Mouse (Mus musculus): ENCODE measurements around the gene Slc6a9.

DNA sequence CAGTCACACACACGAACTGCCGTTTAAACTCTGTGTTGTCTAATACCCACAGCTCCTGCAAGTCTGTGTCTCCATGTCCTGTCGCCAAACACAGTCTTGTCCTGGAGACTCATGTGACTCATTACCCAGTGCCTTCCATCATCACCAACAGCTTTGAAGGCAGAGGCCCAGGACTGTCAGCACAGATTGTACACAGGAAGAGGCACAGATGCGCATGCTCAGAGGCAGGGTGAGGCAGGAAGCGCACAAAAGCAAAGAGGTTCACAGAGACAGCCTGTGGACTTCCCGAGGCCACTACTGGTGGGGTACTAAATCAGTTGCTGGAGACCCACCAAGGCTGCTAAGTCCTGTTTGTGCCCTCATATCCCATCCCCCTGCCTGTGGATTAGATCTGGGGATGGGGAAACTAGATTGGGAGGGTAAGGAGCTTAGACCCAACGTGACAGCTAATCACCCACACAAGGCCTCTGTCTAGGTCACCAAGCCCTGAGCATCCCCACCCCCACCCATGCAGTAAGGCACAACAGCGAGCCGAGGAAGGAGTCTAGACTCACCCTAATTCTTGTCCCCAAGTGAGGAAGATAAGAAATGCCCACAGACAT, 20.6 kb upstream of the Slc6a9 start:
- no peak for TF ChIP-seq CTCF (IDR thresholded peaks at IDR 0.05; ENCODE audit: borderline replicate concordance, extremely low read depth, insufficient read depth, insufficient read length)
- no peak for TF ChIP-seq POLR2A (IDR thresholded peaks at IDR 0.05; ENCODE audit: borderline replicate concordance, extremely low read depth, insufficient read depth, insufficient read length, poor library complexity, severe bottlenecking)

Measured in brain, embryonic 14.5 days (tissue).